Mouse (Mus musculus) spleen, adult 2 months (tissue): ENCODE measurements at regions not wholly inside any gene's neighbourhood (a gene's known extent, or its start where the extent isn't known, plus 50 kb on each side); places are given as distances from the start of the nearest gene placed in this dataset.

Source experiments
- CTCF ChIP-seq: fragments of 200-500 bp; IDR thresholded peaks from 2 replicates; pipeline ENCODE4 v1.5.1; 2011; ENCODE audit warnings: mild to moderate bottlenecking, inconsistent platforms; ENCODE audit not compliant: insufficient read depth, insufficient read length, insufficient replicate concordance; ENCODE audit errors: extremely low read depth
- POLR2A ChIP-seq: fragments of 200-500 bp; IDR thresholded peaks from 2 replicates; pipeline ENCODE4 v1.6.1; 2011; ENCODE audit warnings: low read depth, low read length, inconsistent platforms

GRCm38 (mm10) chr16:77851206-77852065 lies 249.5 kb upstream of the Gm11146 start:
- TF ChIP-seq CTCF (no peak), POLR2A (no peak)
